ENCODE assay signal across 8 mouse cellular contexts in the genomic region with DNA sequence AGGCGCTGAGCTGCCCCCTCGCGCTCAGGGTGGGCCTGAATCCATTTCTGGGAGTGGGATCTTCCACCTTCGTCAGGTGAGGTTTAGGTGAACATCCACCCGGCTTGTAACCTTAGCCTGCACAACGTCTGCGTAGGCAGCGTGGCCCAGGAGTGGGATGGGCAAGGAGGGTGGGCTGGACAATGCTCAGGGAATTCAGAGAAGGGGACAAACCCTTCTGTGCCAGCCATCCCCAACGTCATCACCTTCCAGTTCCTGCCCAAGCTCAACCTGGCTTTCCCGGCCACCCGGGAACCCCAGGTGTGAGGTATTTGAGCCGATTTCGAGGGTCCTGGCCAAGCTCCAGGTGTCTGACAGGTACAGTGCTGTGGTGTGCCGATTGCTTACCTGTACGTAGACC. TPM values are rescaled to one million over a fixed set of nuclear protein-coding genes. Genes with fewer than 3 reads are reported as not detected.
DNase-seq lines count a peak whose midpoint lies in the region; ATAC-seq lines count a peak whose summit lies in the region.

No protein-coding gene starts in this region.

- no peaks in the 10 kb centered on the region for H3K27me3 ChIP-seq in lung, embryonic 16.5 days (ENCODE audit: control insufficient read depth, insufficient read depth, low read depth, low read length)
- no peaks in the 10 kb centered on the region for H3K27me3 ChIP-seq in hindbrain, embryonic 11.5 days (ENCODE audit: control insufficient read depth, insufficient read depth, low read length)
- no peaks in the 10 kb centered on the region for H3K27me3 ChIP-seq in midbrain, embryonic 12.5 days

- peak; percentile 19 for ATAC-seq in lung, embryonic 16.5 days (ENCODE audit: low read depth)
- peak; percentile 51 for ATAC-seq in hindbrain, embryonic 11.5 days (ENCODE audit: low FRiP score)
- peak; percentile 50; the same call in 1 of the 2 replicates for ATAC-seq in midbrain, embryonic 12.5 days (ENCODE audit: low FRiP score, low read depth)

- H3K4me1 ChIP-seq in lung, embryonic 16.5 days (replicated peaks; ENCODE audit: control insufficient read depth, insufficient read depth, low read length): peaks cover 14% of the 10 kb centered on the region
- H3K4me1 ChIP-seq in hindbrain, embryonic 11.5 days (replicated peaks; ENCODE audit: control insufficient read depth, insufficient read depth, low read length): peaks cover 8% of the 10 kb centered on the region; the same call in 1 of the 2 replicates
- peaks cover 26% of the 10 kb centered on the region for H3K4me1 ChIP-seq in midbrain, embryonic 12.5 days

- no peak for DNase-seq in lung, postnatal 14 days
- peak; percentile 38 to 61 for DNase-seq in cerebellum, postnatal 14 days
- DNase-seq in hindbrain, embryonic 11.5 days (ENCODE audit: low spot score): no peak
- no peak for DNase-seq in gastrocnemius, postnatal 36 days
- no peak for DNase-seq in thymus, adult 18-20 months
- no peak for DNase-seq in left cerebral cortex, postnatal 25 days (ENCODE audit: low spot score in 2 of 2)

- H3K9ac ChIP-seq in lung, embryonic 16.5 days (ENCODE audit: low read length): peak overlapping the region; percentile 91
- H3K9ac ChIP-seq in hindbrain, embryonic 11.5 days (ENCODE audit: low read depth, low read length): peak overlapping the region; percentile 96
- H3K9ac ChIP-seq in midbrain, embryonic 12.5 days (replicated peaks): peak overlapping the region; percentile 94

- peak overlapping the region; percentile 83 for H3K27ac ChIP-seq in lung, embryonic 16.5 days (ENCODE audit: low read length)
- peak overlapping the region; percentile 58 for H3K27ac ChIP-seq in hindbrain, embryonic 11.5 days (ENCODE audit: low read depth, low read length)
- peak overlapping the region; percentile 84 for H3K27ac ChIP-seq in midbrain, embryonic 12.5 days (replicated peaks)

- no peaks in the 10 kb centered on the region for H3K9me3 ChIP-seq in lung, embryonic 16.5 days (ENCODE audit: control insufficient read depth, low read length)
- H3K9me3 ChIP-seq in hindbrain, embryonic 11.5 days (ENCODE audit: control insufficient read depth, low read length): no peaks in the 10 kb centered on the region
- H3K9me3 ChIP-seq in midbrain, embryonic 12.5 days: no peaks in the 10 kb centered on the region

- H3K36me3 ChIP-seq in lung, embryonic 16.5 days (ENCODE audit: control insufficient read depth, insufficient read depth, low read length): peaks cover 24% of the 10 kb centered on the region
- peaks cover 24% of the 10 kb centered on the region for H3K36me3 ChIP-seq in hindbrain, embryonic 11.5 days (ENCODE audit: control insufficient read depth, insufficient read depth, low read length)
- H3K36me3 ChIP-seq in midbrain, embryonic 12.5 days: peaks cover 43% of the 10 kb centered on the region

- peak overlapping the region; percentile 95 for H3K4me2 ChIP-seq in lung, embryonic 16.5 days (ENCODE audit: low read depth, low read length)
- H3K4me2 ChIP-seq in hindbrain, embryonic 11.5 days (replicated peaks; ENCODE audit: low read depth, low read length): peak overlapping the region; percentile 67
- peak overlapping the region; percentile 99 for H3K4me2 ChIP-seq in midbrain, embryonic 12.5 days (replicated peaks)

- H3K4me3 ChIP-seq in lung, embryonic 16.5 days (ENCODE audit: low read length): peak overlapping the region; percentile 87
- peak overlapping the region; percentile 93 for H3K4me3 ChIP-seq in hindbrain, embryonic 11.5 days (ENCODE audit: low read depth, low read length)
- peak overlapping the region; percentile 91 for H3K4me3 ChIP-seq in midbrain, embryonic 12.5 days

- WGBS in lung, embryonic 16.5 days: 2% methylated on average over 15 of the region's 15 CpGs
- 12% methylated on average over 15 of the region's 15 CpGs for WGBS in hindbrain, embryonic 11.5 days
- whole genome bisulfite sequencing in midbrain, embryonic 12.5 days: 8% methylated on average over 15 of the region's 15 CpGs

- intact Hi-C loops in gastrocnemius, postnatal 36 days (cut with DNase I): no loop called here
- intact Hi-C loops in left cerebral cortex, postnatal 25 days (cut with DNase I): no loop called here

RNA-seq across cellular contexts. Expression of gene Hyou1, which starts 0.6 kb away (rescaled TPM):
- polyA plus RNA-seq in lung, embryonic 16.5 days (2015; fragmentation: Nextera tagmentation; extraction: Ambion mirVana): 38.2 and 42.0 TPM in 2 replicates
- polyA plus RNA-seq in hindbrain, embryonic 11.5 days (2014; fragmentation: Nextera tagmentation; extraction: Ambion mirVana): 29.7 and 31.8 TPM in 2 replicates
- polyA plus RNA-seq in midbrain, embryonic 12.5 days (2016; fragmentation: Nextera tagmentation; extraction: Ambion mirVana): 36.2 and 39.4 TPM in 2 replicates
- 10 to 100 TPM; 25.0 to 26.0 TPM for total RNA-seq in gastrocnemius, postnatal 36 days (2021)
- 100 to 1,000 TPM; 142 to 144 TPM for total RNA-seq in left cerebral cortex, postnatal 25 days (2021)

RNA-seq across cellular contexts. Expression of gene Slc37a4, which starts 16.8 kb away (rescaled TPM):
- 19.9 and 21.9 TPM in 2 replicates for polyA plus RNA-seq in lung, embryonic 16.5 days (2015; fragmentation: Nextera tagmentation; extraction: Ambion mirVana)
- 27.9 and 31.5 TPM in 2 replicates for polyA plus RNA-seq in hindbrain, embryonic 11.5 days (2014; fragmentation: Nextera tagmentation; extraction: Ambion mirVana)
- 24.9 and 29.3 TPM in 2 replicates for polyA plus RNA-seq in midbrain, embryonic 12.5 days (2016; fragmentation: Nextera tagmentation; extraction: Ambion mirVana)
- 100 to 1,000 TPM; 149 to 161 TPM for total RNA-seq in gastrocnemius, postnatal 36 days (2021)
- 10 to 100 TPM; 27.3 to 29.1 TPM for total RNA-seq in left cerebral cortex, postnatal 25 days (2021)

RNA-seq across cellular contexts. Expression of gene Vps11, which starts 18.4 kb away (rescaled TPM):
- polyA plus RNA-seq in lung, embryonic 16.5 days (2015; fragmentation: Nextera tagmentation; extraction: Ambion mirVana): 31.4 and 32.8 TPM in 2 replicates
- 23.4 and 31.5 TPM in 2 replicates for polyA plus RNA-seq in hindbrain, embryonic 11.5 days (2014; fragmentation: Nextera tagmentation; extraction: Ambion mirVana)
- polyA plus RNA-seq in midbrain, embryonic 12.5 days (2016; fragmentation: Nextera tagmentation; extraction: Ambion mirVana): 36.5 and 40.8 TPM in 2 replicates
- 10 to 100 TPM; 15.4 to 16.2 TPM for total RNA-seq in gastrocnemius, postnatal 36 days (2021)
- 10 to 100 TPM; 47.3 to 47.4 TPM for total RNA-seq in left cerebral cortex, postnatal 25 days (2021)

RNA-seq across cellular contexts. Expression of gene Rps25, which starts 27.1 kb away (rescaled TPM):
- 1,846 and 1,855 TPM in 2 replicates for polyA plus RNA-seq in lung, embryonic 16.5 days (2015; fragmentation: Nextera tagmentation; extraction: Ambion mirVana)
- 1,535 and 1,670 TPM in 2 replicates for polyA plus RNA-seq in hindbrain, embryonic 11.5 days (2014; fragmentation: Nextera tagmentation; extraction: Ambion mirVana)
- 1,381 and 1,435 TPM in 2 replicates for polyA plus RNA-seq in midbrain, embryonic 12.5 days (2016; fragmentation: Nextera tagmentation; extraction: Ambion mirVana)
- total RNA-seq in gastrocnemius, postnatal 36 days (2021): 100 to 1,000 TPM; 584 to 735 TPM
- 100 to 1,000 TPM; 615 to 632 TPM for total RNA-seq in left cerebral cortex, postnatal 25 days (2021)

RNA-seq across cellular contexts. Expression of gene Trappc4, which starts 27.5 kb away (rescaled TPM):
- 131 and 135 TPM in 2 replicates for polyA plus RNA-seq in lung, embryonic 16.5 days (2015; fragmentation: Nextera tagmentation; extraction: Ambion mirVana)
- 255 and 264 TPM in 2 replicates for polyA plus RNA-seq in hindbrain, embryonic 11.5 days (2014; fragmentation: Nextera tagmentation; extraction: Ambion mirVana)
- polyA plus RNA-seq in midbrain, embryonic 12.5 days (2016; fragmentation: Nextera tagmentation; extraction: Ambion mirVana): 269 and 272 TPM in 2 replicates
- total RNA-seq in gastrocnemius, postnatal 36 days (2021): 10 to 100 TPM; 13.2 to 16.1 TPM
- total RNA-seq in left cerebral cortex, postnatal 25 days (2021): 10 to 100 TPM; 67.6 to 68.8 TPM

Comparison
In these comparisons a context has a peak if more than half of its experiments do, and no peak if none do; other contexts are left out.
1. DNase-seq: peak in cerebellum, postnatal 14 days (2 of 2); none in lung, postnatal 14 days (single experiment), hindbrain, embryonic 11.5 days (single experiment), gastrocnemius, postnatal 36 days (0 of 2), thymus, adult 18-20 months (0 of 2) and left cerebral cortex, postnatal 25 days (0 of 2).
2. Peak in every context shown above with its lines, with median percentiles within 50 percentile points of each other: ATAC-seq, H3K27ac ChIP-seq, H3K4me2 ChIP-seq, H3K4me3 ChIP-seq and H3K9ac ChIP-seq.